Mouse (Mus musculus) spleen, postnatal 4 days (tissue): ENCODE results near the gene Mrpl12.

Experiments used
- DNase-seq, 2 experiments: peaks; one replicate each; pipeline ENCODE4 v3.0.0; 2022; ENCODE audit warnings: low spot score in 2 of 2

Gene Mrpl12

GRCm38 (mm10) chr11:120538485-120538884 lies 54.1 kb downstream of the Mrpl12 start:
- peak in 1 of 2 experiments; percentile 62 for DNase-seq
